Mouse (Mus musculus): Measurements from ENCODE around the gene Ap4e1. TPM values are rescaled to one million over a fixed set of nuclear protein-coding genes. Genes with fewer than 3 reads are reported as not detected.
"Not testable (repeated sequence)": the region's sequence is repeated elsewhere in the genome, so short reads cannot be mapped to it uniquely, and the experiment has no call there.

The Ap4e1 gene
- polyA plus RNA-seq, 1 experiment from 2014 or later: 9.1 TPM

GRCm38 (mm10) chr2:127074116-127074515 lies 65.6 kb downstream of the Ap4e1 start:
- no peak for DNase-seq (ENCODE audit: low spot score)

GRCm38 (mm10) chr2:127077611-127078010 lies 69.1 kb downstream of the Ap4e1 start:
- DNase-seq (ENCODE audit: low spot score): no peak

GRCm38 (mm10) chr2:127079066-127079465 lies 70.5 kb downstream of the Ap4e1 start:
- not testable (repeated sequence) for DNase-seq (ENCODE audit: low spot score)

- DNase-seq (ENCODE audit: low spot score): no peak
These were observed 71.5 kb downstream of the Ap4e1 start for GRCm38 (mm10) chr2:127079881-127080590.

GRCm38 (mm10) chr2:127080591-127081218 lies 72.2 kb downstream of the Ap4e1 start:
- no peak for DNase-seq (ENCODE audit: low spot score)

GRCm38 (mm10) chr2:127086235-127086634 lies 77.7 kb downstream of the Ap4e1 start:
- DNase-seq (ENCODE audit: low spot score): peak; percentile 63

- DNase-seq (ENCODE audit: low spot score): not testable (repeated sequence)
These were observed 81.6 kb downstream of the Ap4e1 start for GRCm38 (mm10) chr2:127090151-127090550.

- DNase-seq (ENCODE audit: low spot score): no peak
These were observed 83.5 kb downstream of the Ap4e1 start for GRCm38 (mm10) chr2:127092000-127092399.

GRCm38 (mm10) chr2:127108986-127109385 lies 100.5 kb downstream of the Ap4e1 start:
- DNase-seq (ENCODE audit: low spot score): no peak

Small RNA genes lying within 50 kb of the gene (microRNA-seq; reads per million reads assigned to microRNA genes)
- not detected for gene Gm24081 (ENCODE audit: borderline number of aligned reads)

Other genes with a start within 250 kb of the Ap4e1 start
- gene Usp50, start 225.2 kb upstream of the Ap4e1 start, polyA plus RNA-seq (2015; fragmentation: Nextera tagmentation; extraction: Ambion mirVana): 2.9 and 3.6 TPM in 2 replicates
- gene Trpm7, start 132.5 kb upstream of the Ap4e1 start, polyA plus RNA-seq (2015; fragmentation: Nextera tagmentation; extraction: Ambion mirVana): 43.8 and 57.5 TPM in 2 replicates
- 86.8 and 89.5 TPM in 2 replicates for gene Sppl2a, start 75.5 kb upstream of the Ap4e1 start, polyA plus RNA-seq (2015; fragmentation: Nextera tagmentation; extraction: Ambion mirVana)
- 68.9 and 69.1 TPM in 2 replicates for gene Blvra, start 61.9 kb downstream of the Ap4e1 start, polyA plus RNA-seq (2015; fragmentation: Nextera tagmentation; extraction: Ambion mirVana)
- 76.4 and 80.7 TPM in 2 replicates for gene Ncaph, start 125.2 kb downstream of the Ap4e1 start, polyA plus RNA-seq (2015; fragmentation: Nextera tagmentation; extraction: Ambion mirVana)
- 31.0 and 35.6 TPM in 2 replicates for gene Itpripl1, start 134.7 kb downstream of the Ap4e1 start, polyA plus RNA-seq (2015; fragmentation: Nextera tagmentation; extraction: Ambion mirVana)
- gene 1810024B03Rik, start 199.6 kb downstream of the Ap4e1 start, polyA plus RNA-seq (2015; fragmentation: Nextera tagmentation; extraction: Ambion mirVana): 2.4 and 2.8 TPM in 2 replicates
- 37.7 and 43.2 TPM in 2 replicates for gene Snrnp200, start 199.7 kb downstream of the Ap4e1 start, polyA plus RNA-seq (2015; fragmentation: Nextera tagmentation; extraction: Ambion mirVana)
- 86.2 and 91.2 TPM in 2 replicates for gene Ciao1, start 239.1 kb downstream of the Ap4e1 start, polyA plus RNA-seq (2015; fragmentation: Nextera tagmentation; extraction: Ambion mirVana)
- gene Tmem127, start 239.2 kb downstream of the Ap4e1 start, polyA plus RNA-seq (2015; fragmentation: Nextera tagmentation; extraction: Ambion mirVana): 30.7 and 34.2 TPM in 2 replicates

Measured in thymus, postnatal 0 days (tissue).